Mouse (Mus musculus) embryonic fibroblast, embryonic 13.5 days (primary cell): Measurements from ENCODE around the gene Atrnl1.

Experiments
- CTCF ChIP-seq: IDR thresholded peaks from 2 replicates; pipeline ENCODE4 v1.5.1; 2011; ENCODE audit warnings: mild to moderate bottlenecking, control low read depth, low read length, moderate library complexity, borderline replicate concordance; ENCODE audit not compliant: insufficient read depth
- POLR2A ChIP-seq: IDR thresholded peaks from 2 replicates; pipeline ENCODE4 v1.6.1; 2011; ENCODE audit warnings: low read depth, mild to moderate bottlenecking, control low read depth, low read length, moderate library complexity

GRCm38 (mm10) chr19:58099539-58099938 is 488.7 kb downstream of the Atrnl1 start:
- no peak for TF ChIP-seq POLR2A
- no peak for TF ChIP-seq CTCF
